Mouse (Mus musculus) stomach, postnatal 0 days (tissue): ENCODE results near the gene Ankrd44.

ENCODE experiments used
- CTCF ChIP-seq: IDR thresholded peaks from 2 replicates; pipeline ENCODE4 v1.5.1; 2016; ENCODE audit warnings: antibody characterized with exemption, low read depth, mild to moderate bottlenecking, moderate library complexity
- EP300 ChIP-seq: optimal IDR thresholded peaks from 2 replicates; pipeline ENCODE3; 2016; ENCODE audit warnings: antibody characterized with exemption

DNA sequence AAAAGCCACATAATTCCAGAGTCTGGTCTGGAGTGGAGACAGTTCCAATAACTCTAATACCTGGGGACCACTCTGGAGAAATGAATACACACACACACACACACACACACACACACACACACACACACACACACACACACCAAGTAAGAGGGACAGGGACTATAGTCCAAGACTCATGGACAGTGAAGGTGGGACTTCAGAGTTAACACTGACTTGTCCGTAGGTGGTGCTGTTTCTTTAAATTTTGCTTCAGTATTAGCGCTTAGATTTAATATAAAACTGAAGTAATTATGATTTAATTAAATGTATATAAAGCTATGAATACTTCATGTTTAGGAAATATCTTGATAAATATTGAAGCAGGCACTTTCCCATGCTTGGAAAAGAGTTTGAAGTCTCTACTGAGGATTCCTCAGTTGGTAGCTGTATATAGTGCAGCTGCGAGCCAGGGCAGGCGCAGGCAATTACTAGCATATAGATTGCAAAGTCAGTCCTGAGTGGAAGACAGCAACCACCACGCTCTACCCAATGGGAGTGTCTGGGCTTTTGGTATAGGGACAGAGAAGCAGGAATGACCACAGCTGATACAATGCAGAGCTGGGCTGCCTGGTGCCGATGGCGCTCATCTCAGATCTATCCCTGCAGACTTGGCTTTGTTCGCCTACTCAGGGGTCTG, 170.4 kb downstream of the Ankrd44 start:
- TF ChIP-seq CTCF (peak; percentile 61), EP300 (no peak)
